ENCODE assay signal across 25 mouse cellular contexts in genomic region chr17:71786456-71786855, GRCm38 (mm10). TPM values are rescaled to one million over a fixed set of nuclear protein-coding genes. Genes with fewer than 3 reads are reported as not detected.
"Had no signal": no experiment of that assay in that cellular context is flagged by ENCODE, and none has a peak within 500 bp of the region (broad histone marks: within the 10 kb centered on the region; RNA-seq: fewer than 3 reads in every experiment).

No protein-coding gene starts in this region.

- H3K9ac ChIP-seq: kidney, embryonic 15.5 days; liver, embryonic 13.5 days had no signal

- DNase-seq: kidney, postnatal 10 days; kidney, postnatal 4 days; layer of hippocampus, adult 9-11 months; liver, embryonic 13.5 days; lung, adult 2 months; lung, postnatal 14 days; lung, postnatal 4 days; midbrain, embryonic 14.5 days; thymus, adult 18-20 months; thymus, postnatal 36 days had no signal

- H3K4me1 ChIP-seq: liver, embryonic 13.5 days had no signal

- H3K4me3 ChIP-seq: kidney, embryonic 15.5 days; layer of hippocampus, adult 2 months; liver, embryonic 13.5 days had no signal

- H3K4me2 ChIP-seq: kidney, embryonic 15.5 days; liver, embryonic 13.5 days; midbrain, embryonic 11.5 days had no signal

- H3K36me3 ChIP-seq: kidney, embryonic 15.5 days; liver, embryonic 13.5 days had no signal

- H3K27ac ChIP-seq: kidney, embryonic 15.5 days; layer of hippocampus, adult 2 months; liver, embryonic 13.5 days had no signal

- H3K9me3 ChIP-seq: kidney, embryonic 15.5 days; liver, embryonic 13.5 days had no signal

RNA-seq across cellular contexts. Expression of gene Pcare, which starts 33.8 kb away (rescaled TPM):
- total RNA-seq: liver, adult 2 months; megakaryocyte progenitor cell, adult 5-6 weeks; megakaryocyte-erythroid progenitor cell, adult 5-6 weeks had no signal
- polyA plus RNA-seq: kidney, embryonic 15.5 days; limb, embryonic 11.5 days; liver, adult 2 months; lung, embryonic 16.5 days; midbrain, embryonic 11.5 days; midbrain, embryonic 14.5 days; midbrain, postnatal 0 days; neural tube, embryonic 11.5 days; neural tube, embryonic 14.5 days; small intestine, adult 2 months; spleen, adult 2 months; stomach, embryonic 16.5 days; urinary bladder, adult 2 months had no signal
